Mouse (Mus musculus): ENCODE data around the gene Fam234a.
"Not testable (repeated sequence)": the region's sequence is repeated elsewhere in the genome, so short reads cannot be mapped to it uniquely, and the experiment has no call there.

The Fam234a gene

DNA sequence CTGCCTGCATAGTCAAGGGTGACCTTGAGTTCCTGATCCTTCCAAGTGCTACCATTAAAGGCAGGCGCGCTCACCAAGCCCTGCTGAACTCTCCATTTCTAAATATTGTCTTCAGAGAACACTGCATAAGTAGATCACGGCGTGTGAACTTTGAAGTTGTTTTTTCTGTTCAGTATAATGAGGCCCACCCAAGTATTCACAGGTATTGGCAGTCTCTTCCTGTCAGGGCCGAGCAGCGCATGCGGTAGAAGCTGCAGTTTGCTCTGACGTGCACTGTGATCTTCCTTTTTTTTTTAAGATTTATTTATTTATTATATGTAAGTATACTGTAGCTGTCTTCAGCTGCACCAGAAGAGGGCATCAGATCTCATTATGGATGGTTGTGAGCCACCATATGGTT is 9.7 kb downstream of the Fam234a start:
- DNase-seq (ENCODE audit: low spot score in 2 of 2) = no peak

DNA sequence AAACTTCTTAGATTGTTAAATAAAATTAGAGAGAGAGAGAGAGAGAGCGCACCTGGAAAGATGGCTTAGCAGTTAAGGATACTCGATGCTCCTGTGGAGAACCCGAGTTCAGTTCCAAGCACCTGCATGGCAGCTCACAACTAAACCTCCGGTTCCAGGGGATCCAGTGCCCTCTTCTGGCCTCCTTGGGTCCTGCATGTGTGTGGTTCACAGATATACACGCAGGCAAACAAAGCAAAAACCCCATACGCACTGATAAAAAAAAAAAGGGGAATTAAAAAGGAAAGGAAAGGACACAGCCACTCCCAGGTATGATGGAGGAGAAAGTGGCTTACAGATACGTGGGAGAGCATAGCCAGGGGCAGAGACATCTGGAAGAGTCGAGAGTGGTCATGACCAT is 11.2 kb downstream of the Fam234a start:
- no peak for DNase-seq (ENCODE audit: low spot score in 2 of 2)

DNA sequence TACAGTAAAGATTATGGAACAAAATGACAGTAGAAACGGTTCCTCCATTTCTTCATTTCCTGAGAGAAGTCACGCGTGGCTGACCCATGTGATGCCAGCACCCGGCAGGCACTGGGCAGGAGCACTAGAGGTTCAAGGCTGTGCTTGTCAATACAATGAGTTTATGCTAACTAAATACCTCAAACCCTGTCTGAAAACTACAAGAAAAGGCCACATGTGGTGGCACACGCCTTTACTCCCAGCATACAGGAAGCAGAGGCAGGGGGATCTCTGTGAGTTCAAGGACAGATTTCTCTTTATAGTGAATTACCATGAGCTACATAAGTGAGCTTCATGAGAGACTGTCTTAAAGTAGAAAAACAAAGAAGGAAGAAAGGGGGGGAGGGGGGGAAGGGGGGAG is 12.9 kb downstream of the Fam234a start:
- DNase-seq (ENCODE audit: low spot score in 2 of 2) = no peak

DNA sequence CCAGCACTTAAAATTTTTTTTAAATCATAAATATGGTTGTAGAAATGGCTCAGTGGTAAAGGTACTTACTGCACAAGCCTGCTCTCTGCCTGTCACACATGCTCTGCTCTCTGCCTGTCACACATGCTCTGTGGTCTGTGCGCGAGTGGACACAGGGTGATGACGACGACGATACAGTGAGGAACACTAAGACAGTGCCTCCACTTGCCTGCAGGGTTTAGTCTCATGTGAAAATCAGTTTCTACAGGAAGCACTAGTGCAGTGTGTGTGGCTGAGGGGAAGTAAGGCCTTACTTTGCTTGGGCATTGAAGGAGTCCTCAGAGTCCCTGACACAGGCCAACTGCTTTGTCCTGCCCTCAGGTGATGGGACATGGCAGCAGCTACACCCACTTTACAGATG is 14.3 kb downstream of the Fam234a start:
- DNase-seq (ENCODE audit: low spot score in 2 of 2) = no peak

DNA sequence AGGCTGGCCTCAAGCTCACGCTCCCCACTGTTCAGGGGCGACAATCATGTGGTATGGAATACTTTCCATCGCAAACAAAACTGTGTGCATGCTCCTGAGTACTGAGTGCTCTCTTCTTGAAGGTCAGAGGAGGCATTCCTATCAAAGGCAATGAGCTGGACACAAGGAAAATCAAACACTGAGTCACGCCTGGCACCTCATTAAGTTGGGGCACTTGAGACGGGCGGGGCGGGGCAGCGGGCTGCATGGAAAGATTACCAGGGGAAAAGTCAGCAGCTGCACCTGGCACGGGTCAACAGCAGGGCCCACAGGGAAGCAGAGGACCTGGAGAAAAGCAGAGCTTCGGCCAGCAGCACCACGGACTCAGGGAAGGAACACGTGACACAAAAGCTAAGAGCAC is 18.9 kb downstream of the Fam234a start:
- DNase-seq (ENCODE audit: low spot score in 2 of 2) = no peak

DNA sequence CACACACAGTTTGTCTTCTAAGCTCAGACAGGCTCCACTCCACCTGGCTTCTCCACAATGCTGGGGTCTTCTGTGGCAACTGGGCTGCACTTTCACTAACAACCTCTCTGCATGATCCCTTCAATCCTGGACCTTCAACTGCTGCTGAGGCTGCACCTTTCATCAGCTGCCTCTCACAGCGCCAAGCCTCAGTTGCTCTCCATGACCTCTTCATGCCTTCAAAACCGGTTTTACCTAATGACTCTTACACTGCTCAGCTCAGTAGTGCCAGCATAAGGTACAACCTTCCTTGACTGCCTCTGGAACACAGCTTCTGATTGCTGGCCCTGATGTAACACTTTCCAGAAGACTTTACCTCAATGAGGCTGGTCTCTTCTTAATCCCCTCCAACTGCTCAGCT is 22.5 kb downstream of the Fam234a start:
- DNase-seq (ENCODE audit: low spot score in 2 of 2) = no peak

DNA sequence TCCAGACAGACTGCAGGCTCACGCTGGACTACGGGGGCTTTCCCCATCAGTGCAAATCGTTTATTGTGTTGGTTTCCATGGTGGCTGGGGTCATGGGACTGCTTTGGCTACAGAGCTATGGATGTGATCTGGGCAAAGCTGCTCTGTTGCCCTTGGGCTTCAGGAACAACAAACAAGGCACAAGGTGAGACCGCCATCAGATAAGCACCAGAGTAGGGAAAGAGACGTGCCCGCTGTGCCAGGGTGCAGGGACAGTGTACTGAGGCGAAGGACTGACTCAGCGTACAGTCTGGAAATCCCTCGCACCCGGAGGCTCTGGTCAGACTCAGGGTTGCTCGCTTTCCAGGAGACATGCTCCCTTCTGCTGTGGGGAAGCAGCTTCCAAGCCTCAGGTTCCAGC is 31.4 kb downstream of the Fam234a start:
- DNase-seq (ENCODE audit: low spot score in 2 of 2) = no peak

DNA sequence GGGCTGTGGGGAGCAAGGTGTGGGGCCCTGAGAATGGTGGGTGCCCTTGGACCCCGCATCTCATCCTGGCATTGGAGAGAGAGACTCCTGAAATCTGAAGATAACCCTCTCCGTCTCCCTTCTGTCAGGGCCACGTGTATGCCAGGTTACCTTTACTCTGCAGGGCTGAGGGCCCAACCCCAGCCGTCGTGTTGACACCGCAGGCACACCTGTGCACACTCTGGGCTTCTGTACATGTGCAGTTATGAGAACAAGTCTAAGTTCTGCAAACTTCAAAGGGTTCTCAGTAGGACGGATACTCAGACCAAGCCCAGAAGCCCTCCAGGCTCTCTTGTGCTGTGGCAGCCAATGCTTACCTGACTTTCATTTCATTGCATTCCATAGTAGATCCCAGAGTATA is 31.8 kb downstream of the Fam234a start:
- DNase-seq (ENCODE audit: low spot score in 2 of 2) = no peak

DNA sequence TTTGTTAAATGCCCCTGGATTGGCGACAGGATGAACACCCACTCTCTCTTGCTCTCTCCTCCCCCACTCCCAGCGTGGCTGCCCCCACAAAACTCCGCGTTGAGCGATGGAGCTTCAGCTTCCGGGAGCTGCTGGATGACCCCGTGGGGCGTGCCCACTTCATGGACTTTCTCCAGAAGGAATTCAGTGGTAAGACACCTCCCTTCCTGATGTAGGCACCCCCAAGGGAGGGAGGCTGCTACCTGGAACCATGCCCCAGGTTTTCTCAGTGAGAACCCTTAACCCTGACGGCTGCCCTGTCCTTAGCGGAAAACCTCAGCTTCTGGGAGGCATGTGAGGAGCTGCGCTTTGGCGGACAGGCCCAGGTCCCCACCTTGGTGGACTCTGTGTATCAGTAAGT is 36.4 kb downstream of the Fam234a start, which contains the start of gene Arhgdig:
Arhgdig (minus strand) TSS at position 101 of the 400 bp plus-strand sequence.
- DNase-seq (ENCODE audit: low spot score in 2 of 2) = no peak

DNA sequence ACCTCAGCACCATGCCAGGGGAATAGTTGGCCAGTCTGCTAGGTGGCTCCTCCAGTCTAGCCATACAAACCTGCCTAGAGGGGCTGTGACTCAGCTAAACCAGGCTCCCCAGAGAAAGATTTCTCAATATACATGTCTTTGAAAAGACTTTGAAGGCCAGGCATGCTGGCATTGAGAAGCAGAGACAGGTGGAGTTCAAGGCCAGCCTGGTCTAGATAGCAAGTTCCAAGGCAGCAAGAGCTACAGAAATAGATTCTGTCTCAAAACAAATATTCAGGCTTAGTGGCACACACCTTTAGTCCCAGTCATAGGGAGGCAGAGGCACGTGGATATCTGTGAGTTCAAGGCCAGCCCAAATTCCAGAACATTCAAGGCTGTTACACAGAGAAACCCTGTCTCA is 37.6 kb downstream of the Fam234a start:
- DNase-seq (ENCODE audit: low spot score in 2 of 2) = no peak

DNA sequence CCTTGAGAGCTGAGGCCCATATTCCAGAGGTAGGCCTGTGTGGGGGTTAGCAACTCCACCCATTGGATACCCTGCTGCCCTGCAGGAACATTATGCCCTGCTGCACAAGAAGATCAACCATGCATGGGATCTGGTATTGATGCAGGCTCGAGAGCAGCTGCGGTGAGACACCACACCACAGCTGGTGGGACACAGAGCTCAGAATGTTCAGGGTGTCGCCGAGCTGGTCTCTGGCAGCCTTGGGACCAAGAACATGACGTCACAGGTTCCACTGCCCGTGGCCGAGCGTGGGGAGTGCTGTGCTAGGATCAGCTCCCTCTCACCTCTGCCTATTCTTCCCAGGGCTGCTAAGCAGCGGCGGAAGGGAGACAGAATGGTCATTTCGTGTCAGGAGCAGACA is 39.3 kb downstream of the Fam234a start:
- no peak for DNase-seq (ENCODE audit: low spot score in 2 of 2)

DNA sequence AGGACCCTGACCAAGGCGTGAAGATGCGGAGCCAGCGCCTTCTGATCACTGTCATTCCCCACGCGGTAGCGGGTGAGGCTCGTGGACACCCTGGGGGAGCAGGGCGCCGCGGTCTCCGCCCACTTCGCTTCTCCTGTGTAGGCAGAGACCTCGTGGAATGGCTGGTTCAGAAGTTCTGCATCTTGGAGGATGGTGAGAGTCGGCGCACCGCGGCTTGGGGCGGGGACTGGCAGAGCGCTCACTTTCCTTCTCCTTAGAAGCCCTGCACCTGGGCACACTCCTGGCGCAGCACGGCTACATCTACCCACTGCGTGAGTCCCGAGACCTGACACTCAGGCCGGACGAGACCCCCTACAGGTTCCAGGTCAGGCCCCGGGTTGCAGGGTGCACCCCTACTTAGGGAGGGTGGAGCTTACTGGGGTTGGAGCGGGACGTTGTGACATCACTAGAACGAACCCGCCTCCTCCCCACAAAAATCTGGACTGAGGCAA is 40.7 kb downstream of the Fam234a start:
- DNase-seq (ENCODE audit: low spot score in 2 of 2) = peak; percentile 56 to 67

DNA sequence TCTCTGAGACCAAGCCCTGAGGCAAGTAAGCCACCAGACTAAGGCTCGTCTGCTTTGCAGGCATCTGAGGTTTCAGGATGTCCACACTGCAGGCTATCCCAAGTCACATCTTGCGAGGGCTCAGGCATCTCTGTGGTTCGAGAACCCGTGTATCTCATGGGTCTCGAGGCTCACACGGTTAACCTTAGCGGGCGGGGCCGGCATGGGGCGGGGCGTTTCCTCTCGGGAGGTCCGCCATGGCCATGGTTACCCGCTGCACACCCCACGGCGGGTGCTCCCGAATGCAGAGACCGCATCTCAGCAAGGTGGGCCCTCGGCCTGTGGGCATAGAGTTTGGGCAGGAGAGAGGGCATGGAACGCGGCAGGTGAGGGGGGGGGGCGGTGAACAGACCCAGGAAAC is 41.3 kb downstream of the Fam234a start, which contains the start of gene Rgs11:
Rgs11 (plus strand) TSS at position 215 of the 400 bp plus-strand sequence.
- peak in 1 of 2 experiments; percentile 37 for DNase-seq (ENCODE audit: low spot score in 2 of 2)

DNA sequence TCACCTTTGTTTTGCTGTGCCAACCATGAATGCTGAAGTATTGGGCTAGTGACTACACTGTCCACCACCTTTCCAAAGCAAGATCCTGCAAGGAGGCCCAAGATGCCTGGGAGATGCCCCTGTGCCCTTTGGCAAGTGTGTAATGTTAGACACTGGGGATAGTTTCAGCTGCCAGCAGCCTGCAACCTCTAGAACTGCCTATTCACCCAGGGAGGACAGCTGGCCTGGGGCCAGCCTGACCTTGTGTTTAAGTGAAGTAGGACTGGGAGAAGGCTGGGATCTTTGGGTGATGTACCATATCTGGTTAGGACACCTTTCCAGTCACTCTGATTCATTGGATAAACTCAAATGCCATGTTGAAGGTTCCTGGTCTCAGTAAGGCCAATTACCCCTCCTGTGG is 42.0 kb downstream of the Fam234a start:
- DNase-seq (ENCODE audit: low spot score in 2 of 2) = no peak

DNA sequence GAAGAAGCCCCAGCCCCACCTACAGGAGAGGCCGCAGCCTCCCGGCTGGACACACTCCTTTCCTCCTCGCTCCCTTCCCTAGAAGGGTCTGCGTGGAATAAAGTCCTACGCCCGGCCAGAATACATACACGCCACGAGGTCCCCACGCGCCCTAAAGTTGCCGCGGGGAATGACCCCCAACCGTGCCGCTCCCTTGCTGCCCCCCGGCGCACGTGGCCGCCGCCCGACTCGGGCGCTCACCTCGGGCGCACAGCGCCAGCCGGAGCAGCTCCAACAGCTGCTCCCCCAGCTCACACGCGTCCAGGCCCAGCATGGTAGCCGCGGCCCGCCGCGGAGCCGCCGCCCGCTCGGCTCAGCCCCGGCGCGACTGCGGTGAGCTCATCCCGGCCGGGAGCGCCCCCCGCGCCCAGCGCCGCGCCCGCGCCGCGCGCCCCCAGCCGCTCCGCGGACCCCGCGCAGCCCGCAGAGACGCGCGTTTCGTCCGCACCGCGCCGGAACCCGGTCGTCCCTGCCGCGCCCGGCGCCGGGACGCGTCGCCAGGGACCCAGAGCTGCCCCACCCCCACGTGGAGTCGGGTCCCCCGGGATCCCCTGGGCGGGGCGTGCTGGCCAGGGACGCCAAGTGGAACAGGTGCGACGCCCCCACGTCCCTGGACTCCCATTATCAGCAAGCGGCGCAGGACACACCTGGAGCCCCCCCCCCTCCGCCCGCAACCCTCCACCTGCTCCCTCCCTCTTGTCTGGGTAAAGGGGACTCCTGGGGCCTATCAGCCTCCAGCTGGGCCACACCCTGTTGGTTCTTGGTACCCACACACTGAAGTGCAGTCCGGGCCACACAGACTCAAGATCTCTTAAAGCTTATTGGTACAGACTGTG is 43.0 kb downstream of the Fam234a start:
- peak in 1 of 2 experiments; percentile 26 for DNase-seq (ENCODE audit: low spot score in 2 of 2)

DNA sequence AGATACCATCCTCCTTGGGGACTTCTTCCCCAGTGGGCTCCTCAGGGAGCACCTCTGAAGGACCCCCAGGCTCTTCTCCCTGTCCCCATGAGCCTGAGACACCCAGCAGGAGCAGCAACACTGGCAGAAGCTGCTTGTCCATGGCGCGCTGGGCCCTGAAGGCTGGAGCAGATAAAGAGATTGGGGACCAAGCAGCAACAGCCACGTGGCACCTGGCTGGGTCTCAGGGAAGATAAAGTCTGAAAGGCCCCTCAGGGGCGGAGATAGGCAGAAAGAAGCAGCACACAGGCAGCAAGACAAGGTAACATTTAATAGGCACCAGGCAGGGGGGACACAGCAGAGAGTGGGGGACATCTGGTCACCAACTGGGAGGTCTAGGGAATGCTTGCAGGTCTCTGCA is 45.1 kb downstream of the Fam234a start, which contains the start of gene Pdia2:
Pdia2 (minus strand) TSS at position 196 of the 400 bp plus-strand sequence.
- DNase-seq (ENCODE audit: low spot score in 2 of 2) = no peak

DNA sequence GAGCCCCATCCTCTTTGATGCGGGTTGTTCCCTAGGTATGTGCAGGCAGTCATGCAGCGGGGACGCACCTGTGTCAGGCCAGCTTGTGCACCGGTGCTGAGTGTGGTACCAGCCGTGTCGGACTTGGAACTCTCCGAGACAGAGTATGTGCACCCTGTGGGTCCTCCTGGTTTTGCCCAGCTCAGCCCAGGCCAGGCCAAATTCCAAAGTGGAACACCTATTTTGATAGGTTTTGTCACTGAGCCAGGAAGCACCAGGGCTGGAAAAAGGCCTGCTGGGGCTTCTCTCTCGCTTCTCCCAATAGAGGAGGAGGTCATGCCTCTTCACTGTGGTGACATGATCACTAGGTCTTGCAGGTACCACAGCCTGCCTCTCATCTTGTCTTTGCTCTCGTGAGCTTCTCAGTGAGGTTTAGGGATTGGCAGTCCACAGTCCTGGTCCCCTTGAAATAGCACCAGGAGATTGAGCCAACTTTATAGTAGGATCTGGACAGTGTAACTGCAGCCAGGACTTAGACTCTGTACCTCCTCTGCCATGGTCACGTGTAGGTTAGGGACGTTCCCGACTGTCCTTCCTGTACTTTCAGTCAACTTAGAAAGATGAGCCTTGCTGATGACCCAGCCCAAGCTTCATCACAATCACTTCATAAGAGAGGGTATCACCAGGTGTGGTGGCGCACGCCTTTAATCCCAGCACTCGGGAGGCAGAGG is 51.4 kb downstream of the Fam234a start:
- DNase-seq (ENCODE audit: low spot score in 2 of 2) = no peak

DNA sequence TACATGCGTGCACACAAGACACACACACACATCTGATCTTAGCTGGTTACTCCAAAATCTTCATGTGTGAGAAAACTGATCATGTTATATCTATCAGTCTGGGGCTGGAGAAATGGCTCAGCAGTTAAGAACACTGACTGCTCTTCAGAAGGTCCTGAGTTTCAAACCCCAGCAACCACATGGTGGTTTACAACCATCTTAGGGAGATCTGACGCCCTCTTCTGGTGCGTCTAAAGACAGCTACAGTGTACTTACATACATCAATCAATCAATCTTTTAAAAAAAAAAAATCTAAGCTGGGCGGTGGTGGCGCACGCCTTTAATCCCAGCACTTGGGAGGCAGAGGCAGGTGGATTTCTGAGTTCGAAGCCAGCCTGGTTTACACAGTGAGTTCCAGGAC is 52.6 kb downstream of the Fam234a start:
- not testable (repeated sequence) for DNase-seq (ENCODE audit: low spot score in 2 of 2)

DNA sequence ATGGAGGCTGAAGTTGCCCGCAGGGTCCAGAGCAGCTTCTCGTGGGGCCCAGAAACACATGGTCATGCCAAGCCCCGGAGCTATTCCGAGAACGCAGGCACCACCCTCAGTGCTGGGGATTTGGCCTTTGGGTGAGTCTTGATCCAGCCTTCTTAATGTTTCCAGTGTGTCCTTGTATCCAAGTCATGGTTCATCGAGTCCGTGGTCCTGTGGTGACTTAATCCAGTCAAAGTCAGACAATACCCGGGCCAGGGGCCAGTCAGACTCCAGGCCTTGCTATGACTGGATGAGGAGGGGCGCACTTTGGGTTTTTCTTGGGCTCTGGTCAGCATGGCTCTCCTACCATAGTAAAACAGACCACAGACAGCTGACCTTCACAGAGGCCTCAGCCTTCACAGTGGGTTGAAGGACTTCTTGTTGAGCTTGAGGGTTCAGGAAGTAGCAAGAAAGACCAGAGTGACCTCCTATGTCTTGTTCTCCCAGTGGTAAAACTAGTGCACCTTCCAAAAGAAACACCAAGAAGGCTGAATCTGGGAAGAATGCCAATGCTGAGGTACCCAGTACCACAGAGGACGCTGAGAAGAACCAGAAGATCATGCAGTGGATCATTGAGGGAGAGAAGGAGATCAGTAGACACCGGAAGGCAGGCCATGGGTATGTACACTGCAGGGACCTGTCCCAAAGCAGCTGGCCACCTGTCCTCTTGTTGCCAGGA is 55.8 kb downstream of the Fam234a start:
- DNase-seq (ENCODE audit: low spot score in 2 of 2) = no peak

DNA sequence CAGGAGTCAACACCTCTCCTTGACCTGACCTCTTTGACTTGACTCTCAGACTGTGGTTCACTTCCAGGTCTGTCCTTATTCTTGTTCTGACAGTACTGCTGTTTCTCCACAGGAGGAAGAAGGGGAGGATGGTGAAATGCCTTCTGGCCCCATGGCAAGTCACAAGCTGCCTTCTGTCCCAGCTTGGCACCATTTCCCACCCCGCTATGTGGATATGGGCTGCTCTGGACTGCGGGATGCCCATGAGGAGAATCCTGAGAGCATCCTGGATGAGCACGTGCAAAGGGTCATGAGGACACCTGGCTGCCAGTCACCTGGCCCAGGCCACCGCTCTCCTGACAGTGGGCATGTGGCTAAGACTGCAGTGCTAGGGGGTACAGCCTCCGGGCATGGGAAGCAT is 56.5 kb downstream of the Fam234a start:
- DNase-seq (ENCODE audit: low spot score in 2 of 2) = no peak

DNA sequence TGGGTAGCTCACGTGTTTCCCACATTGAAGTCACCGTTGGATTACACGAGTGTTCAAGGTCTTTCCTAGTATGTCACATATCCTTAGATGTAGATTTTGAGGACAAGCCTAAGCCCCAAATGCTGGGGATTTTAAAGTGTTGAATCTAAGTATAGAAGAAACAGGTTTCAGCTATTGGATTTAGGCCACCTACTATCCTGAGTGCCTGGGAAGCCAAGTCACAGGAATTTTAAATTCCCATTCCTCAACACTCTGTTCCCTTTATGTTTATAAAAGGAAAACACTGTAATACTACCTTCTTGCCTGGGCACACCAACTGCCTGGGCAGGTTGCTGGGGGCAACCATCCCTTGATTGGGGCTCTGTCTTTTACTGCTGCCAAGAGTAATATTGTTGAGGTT is 62.9 kb downstream of the Fam234a start:
- no peak for DNase-seq (ENCODE audit: low spot score in 2 of 2)

DNA sequence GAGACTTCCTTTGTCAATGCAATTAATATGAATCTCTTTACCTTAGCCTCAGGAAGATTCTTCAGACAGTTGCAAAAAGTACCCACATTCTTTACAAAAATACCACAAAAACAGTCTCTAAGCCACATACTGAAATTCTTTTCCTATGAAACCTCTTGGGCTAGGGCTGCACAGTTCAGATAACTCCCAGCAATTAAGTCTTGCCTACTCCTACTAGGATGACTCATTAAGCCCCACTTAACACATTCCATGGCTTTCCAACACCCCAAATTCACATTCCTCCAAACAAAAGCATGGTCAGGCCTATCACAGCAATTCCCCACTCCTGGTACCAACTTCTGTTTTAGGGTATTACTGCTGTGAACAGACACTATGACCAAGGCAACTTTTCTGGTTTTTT is 65.4 kb downstream of the Fam234a start:
- no peak for DNase-seq (ENCODE audit: low spot score in 2 of 2)

Data from right cerebral cortex, postnatal 36 days (tissue).